Mouse (Mus musculus) CH12.LX (cell line): ENCODE measurements at regions not wholly inside any gene's neighbourhood (a gene's known extent, or its start where the extent isn't known, plus 50 kb on each side); places are given as distances from the start of the nearest gene placed in this dataset.

Experiments
- DNase-seq: peaks from one replicate; pipeline ENCODE4 v3.0.0-alpha.2; 2013; ENCODE audit errors: extremely low read depth
- H3K27ac ChIP-seq: 2 replicates; pipeline ENCODE4 v1.5.1; 2012; ENCODE audit warnings: low read depth, mild to moderate bottlenecking, control low read depth, moderate library complexity; ENCODE audit not compliant: insufficient read depth
- H3K27me3 ChIP-seq: replicated peaks from 2 replicates; pipeline ENCODE3; 2012; ENCODE audit warnings: inconsistent platforms
- H3K36me3 ChIP-seq, 2 experiments: replicated peaks in 1 of 2; 2 replicates each; pipeline versions ENCODE3 to v1.6.1; 2012; ENCODE audit warnings: inconsistent platforms in 1 of 2, low read length in 1 of 2, mild to moderate bottlenecking in 1 of 2, mixed read lengths in 1 of 2, moderate library complexity in 1 of 2; ENCODE audit not compliant: control insufficient read depth in 1 of 2, insufficient read depth in 1 of 2
- H3K4me1 ChIP-seq, 2 experiments: 2 replicates each; pipeline ENCODE4 v1.6.1; 2012; ENCODE audit warnings: inconsistent platforms in 1 of 2, moderate library complexity in 1 of 2; ENCODE audit not compliant: insufficient read depth in 2 of 2, control insufficient read depth in 1 of 2
- H3K4me2 ChIP-seq: 2 replicates; pipeline ENCODE4 v1.6.1; 2012; ENCODE audit warnings: low read depth, mild to moderate bottlenecking, control low read depth; ENCODE audit not compliant: poor library complexity, insufficient read depth, severe bottlenecking
- H3K4me3 ChIP-seq, 3 experiments: fragments of 150-350 bp in 1 of 3; sonication (generic) in 1 of 3; replicated peaks in 1 of 3; 2 replicates each; pipeline versions ENCODE3 to v1.5.1; 2011 to 2012; ENCODE audit warnings: low read depth in 2 of 3, low read length in 2 of 3, mild to moderate bottlenecking in 2 of 3, moderate library complexity in 2 of 3, control low read depth in 1 of 3, improper control_type of control experiment in 1 of 3, inconsistent platforms in 1 of 3, mixed read lengths in 1 of 3; ENCODE audit not compliant: poor library complexity in 1 of 3
- H3K79me2 ChIP-seq: replicated peaks from 2 replicates; pipeline ENCODE4 v1.6.1; 2012; ENCODE audit warnings: mild to moderate bottlenecking, moderate library complexity; ENCODE audit not compliant: control insufficient read depth, poor library complexity, insufficient read depth, severe bottlenecking; ENCODE audit errors: extremely low read depth
- H3K9ac ChIP-seq: 2 replicates; pipeline ENCODE4 v1.6.1; 2012; ENCODE audit warnings: low read depth, mild to moderate bottlenecking, control low read depth, moderate library complexity; ENCODE audit not compliant: insufficient read depth
- H3K9me3 ChIP-seq: replicated peaks from 2 replicates; pipeline ENCODE3; 2012; ENCODE audit warnings: low read length, inconsistent platforms, mixed read lengths
- BHLHE40 ChIP-seq: IDR thresholded peaks from 2 replicates; pipeline ENCODE4 v1.6.1; 2011; ENCODE audit warnings: mild to moderate bottlenecking, low read depth, low read length, improper control_type of control experiment
- CHD2 ChIP-seq: IDR thresholded peaks from 2 replicates; pipeline ENCODE4 v1.6.1; 2011; ENCODE audit warnings: low read length, improper control_type of control experiment
- ELF1 ChIP-seq: IDR thresholded peaks from 2 replicates; pipeline ENCODE4 v1.6.1; 2014; ENCODE audit warnings: low read depth, mild to moderate bottlenecking, inconsistent platforms, low read length, improper control_type of control experiment
- EP300 ChIP-seq: IDR thresholded peaks from 2 replicates; pipeline ENCODE4 v1.6.1; 2011; ENCODE audit warnings: low read length, improper control_type of control experiment
- ETS1 ChIP-seq: conservative IDR thresholded peaks from 2 replicates; pipeline ENCODE4 v1.6.1; 2012; ENCODE audit warnings: low read depth, mild to moderate bottlenecking, inconsistent platforms, low read length, improper control_type of control experiment, moderate library complexity
- HCFC1 ChIP-seq: IDR thresholded peaks from 2 replicates; pipeline ENCODE4 v1.6.1; 2012; ENCODE audit warnings: low read depth, mild to moderate bottlenecking, inconsistent platforms, low read length, improper control_type of control experiment
- IRF4 ChIP-seq: IDR thresholded peaks from 2 replicates; pipeline ENCODE4 v1.6.1; 2014; ENCODE audit warnings: low read depth, mild to moderate bottlenecking, inconsistent platforms, low read length, improper control_type of control experiment
- JUN ChIP-seq: IDR thresholded peaks from 2 replicates; pipeline ENCODE4 v1.6.1; 2011; ENCODE audit warnings: low read depth, mild to moderate bottlenecking, low read length, improper control_type of control experiment, moderate library complexity; ENCODE audit not compliant: insufficient read depth
- JUND ChIP-seq: conservative IDR thresholded peaks from 2 replicates; pipeline ENCODE4 v1.6.1; 2011; ENCODE audit warnings: low read depth, low read length, improper control_type of control experiment
- MAFK ChIP-seq: IDR thresholded peaks from 2 replicates; pipeline ENCODE4 v1.6.1; 2011; ENCODE audit warnings: low read length, improper control_type of control experiment; ENCODE audit not compliant: insufficient replicate concordance
- MAZ ChIP-seq: IDR thresholded peaks from 2 replicates; pipeline ENCODE4 v1.6.1; 2012; ENCODE audit warnings: low read depth, mild to moderate bottlenecking, inconsistent platforms, low read length, improper control_type of control experiment, moderate library complexity
- MEF2A ChIP-seq: IDR thresholded peaks from 2 replicates; pipeline ENCODE4 v1.6.1; 2014; ENCODE audit warnings: low read depth, mild to moderate bottlenecking, inconsistent platforms, low read length, improper control_type of control experiment, borderline replicate concordance
- MYC ChIP-seq: IDR thresholded peaks from 2 replicates; pipeline ENCODE4 v1.6.1; 2011; ENCODE audit warnings: low read depth, mild to moderate bottlenecking, improper control_type of control experiment, low read length
- NELFE ChIP-seq: IDR thresholded peaks from 2 replicates; pipeline ENCODE4 v1.6.1; 2011; ENCODE audit warnings: low read depth, low read length, improper control_type of control experiment
- PAX5 ChIP-seq: IDR thresholded peaks from 2 replicates; pipeline ENCODE4 v1.6.1; 2012; ENCODE audit warnings: low read length, inconsistent platforms, mixed read lengths
- RAD21 ChIP-seq: IDR thresholded peaks from 2 replicates; pipeline ENCODE4 v1.6.1; 2011; ENCODE audit warnings: low read depth, mild to moderate bottlenecking, low read length, improper control_type of control experiment, moderate library complexity
- RCOR1 ChIP-seq: conservative IDR thresholded peaks from 2 replicates; pipeline ENCODE4 v1.6.1; 2012; ENCODE audit warnings: low read depth, mild to moderate bottlenecking, inconsistent platforms, low read length, improper control_type of control experiment
- SIN3A ChIP-seq: IDR thresholded peaks from 2 replicates; pipeline ENCODE4 v1.6.1; 2012; ENCODE audit warnings: low read length, improper control_type of control experiment, inconsistent platforms
- TBP ChIP-seq: conservative IDR thresholded peaks from 2 replicates; pipeline ENCODE4 v1.6.1; 2011; ENCODE audit warnings: low read depth, low read length, improper control_type of control experiment
- TCF12 ChIP-seq: IDR thresholded peaks from 2 replicates; pipeline ENCODE4 v1.6.1; 2014; ENCODE audit warnings: low read depth, mild to moderate bottlenecking, inconsistent platforms, low read length, improper control_type of control experiment
- UBTF ChIP-seq: IDR thresholded peaks from 2 replicates; pipeline ENCODE4 v1.6.1; 2012; ENCODE audit warnings: low read depth, mild to moderate bottlenecking, inconsistent platforms, low read length, improper control_type of control experiment, moderate library complexity
- USF1 ChIP-seq: IDR thresholded peaks from 2 replicates; pipeline ENCODE4 v1.6.1; 2014; ENCODE audit warnings: low read depth, mild to moderate bottlenecking, inconsistent platforms, low read length, improper control_type of control experiment
- USF2 ChIP-seq: conservative IDR thresholded peaks from 2 replicates; pipeline ENCODE4 v1.6.1; 2011; ENCODE audit warnings: low read depth, low read length, improper control_type of control experiment
- ZMIZ1 ChIP-seq: IDR thresholded peaks from 2 replicates; pipeline ENCODE4 v1.6.1; 2012; ENCODE audit warnings: low read depth, mild to moderate bottlenecking, inconsistent platforms, low read length, improper control_type of control experiment
- ZNF384 ChIP-seq: IDR thresholded peaks from 2 replicates; pipeline ENCODE4 v1.6.1; 2012; ENCODE audit warnings: low read depth, low read length, improper control_type of control experiment, inconsistent platforms
- dilution Hi-C: fragments of 300-500 bp; cut with MboI; formaldehyde crosslinking; loops from 2 replicates; pipeline ENCODE4 v1.14.3; 2020; ENCODE audit warnings: low sequenced_read_pairs; ENCODE audit not compliant: extremely low pct_unique_long_range_greater_than_20kb, extremely low pct_ligation_motif_present
- in situ Hi-C: fragments of 300-500 bp; cut with MboI; formaldehyde crosslinking; loops from 3 replicates; pipeline ENCODE4 v1.14.3; 2019; ENCODE audit warnings: low sequenced_read_pairs, low pct_ligation_motif_present, low pct_unique_long_range_greater_than_20kb, mixed read lengths

- Histone ChIP-seq H3K4me2 (peak overlapping the region; percentile 99), H3K9ac (peak overlapping the region; percentile 66), H3K9me3 (peaks cover 2% of the 10 kb centered on the region), H3K4me3 (peak overlapping the region; percentile 24 to 53 (median 33)), H3K79me2 (no peaks in the 10 kb centered on the region), H3K27ac (peak overlapping the region; percentile 80), H3K27me3 (no peaks in the 10 kb centered on the region), H3K4me1 (peaks cover 5 to 20% of the 10 kb centered on the region in 2 experiments; a peak in 2 of 4 replicates), H3K36me3 (no peaks in the 10 kb centered on the region)
- dilution Hi-C loops, result no loop called here
- DNase-seq, result peak; percentile 95
- TF ChIP-seq NELFE, result no peak
- peak; percentile 92 for TF ChIP-seq ETS1
- TF ChIP-seq IRF4, result peak; percentile 96
- no peak for TF ChIP-seq ZMIZ1
- peak; percentile 73; the same call in 1 of the 2 replicates for TF ChIP-seq MAFK
- peak; percentile 87 for TF ChIP-seq CHD2
- peak; percentile 97 for TF ChIP-seq EP300
- peak; percentile 93 for TF ChIP-seq RCOR1
- TF ChIP-seq MEF2A, result peak; percentile 95
- no peak; the same call in 1 of the 2 replicates for TF ChIP-seq UBTF
- TF ChIP-seq PAX5, result no peak
- peak; percentile 70 for TF ChIP-seq MYC
- peak; percentile 45 for TF ChIP-seq SIN3A
- TF ChIP-seq TBP, result peak; percentile 81
- no peak for TF ChIP-seq USF2
- TF ChIP-seq BHLHE40, result peak; percentile 71
- TF ChIP-seq TCF12, result 0 out of 2 replicates have a peak, but pooled peaks have one; percentile 42
- no peak for TF ChIP-seq ELF1
- TF ChIP-seq JUN, result peak; percentile 87
- TF ChIP-seq MAZ, result no peak
- TF ChIP-seq HCFC1, result peak; percentile 40; the same call in 1 of the 2 replicates
- TF ChIP-seq JUND, result peak; percentile 97
- peak; percentile 99 for TF ChIP-seq ZNF384
- TF ChIP-seq USF1, result no peak
- TF ChIP-seq RAD21, result peak; percentile 21
- in situ Hi-C loops, result no loop called here
Observed at GRCm38 (mm10) chr15:53399663-53400553, 484.8 kb upstream of the Gm7489 start.
